Mouse (Mus musculus) cerebellum, adult 9-10 months (tissue): ENCODE results near the gene Dctn3.
A peak's percentile ranks its signal among the peaks of the same experiment; 100 is the strongest.

Experiments used
- DNase-seq: peaks from one replicate; pipeline ENCODE4 v3.0.0; 2022

Dctn3 gene

DNA sequence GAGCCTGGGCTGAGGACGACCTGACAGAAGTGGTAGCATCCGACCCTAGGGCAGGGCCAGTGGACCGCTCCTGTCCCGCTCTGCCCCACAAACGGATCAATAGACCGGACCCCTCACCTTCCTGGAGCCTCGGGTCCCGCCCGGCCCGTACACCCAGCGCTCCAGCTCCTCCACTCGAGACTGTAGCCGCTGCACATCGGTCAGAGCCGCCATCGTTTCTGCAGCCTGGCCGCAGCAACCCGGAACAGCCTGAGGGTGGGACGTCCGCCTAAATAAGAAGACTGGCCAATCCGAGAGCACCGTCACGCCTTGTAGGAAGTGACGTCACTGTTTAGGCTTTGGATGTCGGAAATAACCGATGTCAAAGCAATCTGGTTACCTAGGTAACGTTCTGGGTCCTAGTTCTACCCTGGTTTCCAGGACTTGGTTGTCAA is at the start of gene Dctn3:
Gene Dctn3 (minus strand): TSS at position 253 of the 434 bp plus-strand sequence.
- DNase-seq: peak; percentile 97

DNA sequence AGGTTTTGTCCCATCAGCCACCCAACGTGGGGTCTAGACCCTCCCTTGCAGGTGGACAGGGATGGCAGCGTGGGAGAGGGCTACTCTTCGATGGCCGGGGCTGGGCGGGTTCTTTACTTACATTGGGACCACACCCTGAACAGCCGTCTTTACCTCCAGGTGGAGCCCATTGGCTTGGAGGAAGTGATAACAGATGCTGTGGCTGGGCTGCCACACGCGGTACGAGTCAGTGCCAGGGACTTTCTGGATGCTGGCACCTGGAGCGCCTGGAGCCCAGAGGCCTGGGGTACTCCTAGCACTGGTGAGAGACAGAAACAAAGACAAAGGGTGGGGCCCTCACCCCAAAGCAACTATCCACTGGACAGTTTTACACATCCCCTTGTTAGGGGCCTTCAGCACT is 44.3 kb upstream of the Dctn3 start:
- DNase-seq: peak; percentile 28

DNA sequence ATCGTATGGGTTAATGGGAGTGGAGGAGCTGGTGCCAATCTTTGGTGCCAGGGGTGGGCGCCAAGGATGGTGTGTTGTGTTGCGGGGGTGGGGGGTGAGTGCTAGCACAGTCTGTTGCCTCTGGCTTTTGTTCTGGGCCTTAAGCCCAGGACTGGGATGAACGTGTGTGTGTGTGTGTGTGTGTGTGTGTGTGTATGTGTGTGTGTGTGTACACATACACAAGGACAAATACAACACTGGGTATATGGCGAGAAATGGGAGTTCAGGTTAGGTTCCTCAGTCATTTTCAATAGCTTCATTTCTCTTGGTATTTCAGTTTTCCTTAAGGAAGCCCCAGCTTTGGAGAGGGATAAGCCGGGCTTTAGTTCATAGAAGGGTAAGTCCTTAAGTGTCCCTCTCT is 40.2 kb upstream of the Dctn3 start:
- DNase-seq: peak; percentile 40

DNA sequence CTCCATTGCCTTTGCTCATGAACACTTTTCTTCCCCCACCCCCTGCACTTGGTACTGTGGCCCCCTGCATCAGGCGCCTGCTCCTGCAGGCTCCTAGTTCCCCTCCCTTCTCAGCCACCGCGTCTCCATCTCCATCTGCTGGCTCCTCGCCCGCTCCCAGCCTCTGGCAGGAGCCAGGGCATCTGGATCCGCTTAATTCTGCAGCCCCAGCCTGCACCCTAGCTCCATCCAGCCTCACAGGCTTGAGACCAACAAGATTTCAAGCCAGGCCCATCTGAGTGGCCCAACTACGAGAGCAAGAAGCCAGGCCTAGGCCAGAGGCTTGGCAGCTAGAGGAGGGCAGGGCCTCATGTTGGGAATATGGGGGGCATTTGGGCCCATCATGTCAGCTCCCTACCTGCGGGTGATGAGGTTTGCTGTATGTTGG is 39.7 kb upstream of the Dctn3 start:
- peak; percentile 59 for DNase-seq

DNA sequence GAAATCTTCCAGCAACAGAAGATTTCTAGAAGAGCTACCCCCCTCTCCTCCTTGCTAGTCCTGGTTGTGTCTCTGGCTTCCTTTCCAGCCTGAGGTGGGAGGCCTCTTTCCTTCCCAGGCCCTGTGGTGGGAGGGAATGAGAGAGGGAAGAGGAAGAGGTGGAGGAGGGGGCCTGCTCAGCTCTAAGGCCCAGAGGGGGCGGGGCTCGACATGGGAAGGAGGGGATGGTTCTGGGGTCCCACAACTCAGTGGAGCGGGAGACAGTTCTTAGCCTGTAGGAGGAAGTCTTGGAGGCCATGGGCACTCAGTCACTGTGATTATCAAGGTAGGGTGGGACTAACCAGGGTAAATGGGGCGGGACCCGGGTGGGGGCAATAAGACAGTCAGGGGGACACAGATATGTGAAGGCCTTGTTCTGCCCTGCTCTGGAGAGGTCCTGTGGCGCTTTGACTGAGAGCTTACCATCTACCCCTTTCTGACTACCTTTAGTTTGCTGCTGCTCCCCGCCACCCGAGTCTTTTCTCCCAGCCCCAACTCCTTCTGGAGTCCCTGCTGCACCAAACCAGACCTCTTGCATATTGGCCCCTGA is 39.2 kb upstream of the Dctn3 start:
- no peak for DNase-seq

DNA sequence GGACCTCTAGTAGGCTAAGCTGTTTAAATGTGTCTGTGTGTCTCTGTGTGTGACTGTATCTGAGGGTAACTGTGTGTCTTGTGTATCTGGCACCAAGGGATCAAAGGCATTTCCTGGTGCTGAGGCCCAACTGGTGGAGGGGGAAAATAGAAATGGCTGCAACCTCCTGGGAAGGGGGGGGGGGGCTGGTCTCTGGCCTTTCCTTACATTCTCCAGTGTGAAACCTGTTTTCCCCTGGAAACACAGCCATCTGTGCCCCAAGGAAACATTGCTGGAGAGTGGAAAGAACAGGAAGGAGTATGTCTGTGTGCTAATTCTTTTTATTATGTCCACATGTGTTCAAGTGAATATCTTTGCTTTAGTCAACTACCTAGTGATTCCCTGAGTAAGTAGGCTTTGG is 38.7 kb upstream of the Dctn3 start:
- peak; percentile 44 for DNase-seq

DNA sequence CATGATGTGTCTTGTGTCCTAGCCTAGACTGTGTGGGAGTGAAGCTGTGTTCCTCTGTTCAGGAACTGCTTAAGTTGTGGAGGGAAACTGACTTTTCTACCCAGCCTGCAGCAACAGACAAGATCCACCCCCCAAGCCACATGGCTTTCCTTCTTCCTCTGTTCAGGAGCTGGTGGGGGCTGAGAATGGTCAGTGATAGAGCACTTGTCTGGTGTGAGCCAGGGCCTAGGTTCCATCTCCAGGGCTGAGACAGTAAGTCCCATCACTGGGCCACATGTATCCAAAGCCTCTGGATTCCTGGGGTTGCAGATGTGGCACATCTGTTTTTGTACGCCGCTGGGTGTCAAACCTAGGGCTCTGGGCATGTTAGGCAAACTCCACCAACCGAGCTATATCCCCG is 37.9 kb upstream of the Dctn3 start:
- DNase-seq: no peak

DNA sequence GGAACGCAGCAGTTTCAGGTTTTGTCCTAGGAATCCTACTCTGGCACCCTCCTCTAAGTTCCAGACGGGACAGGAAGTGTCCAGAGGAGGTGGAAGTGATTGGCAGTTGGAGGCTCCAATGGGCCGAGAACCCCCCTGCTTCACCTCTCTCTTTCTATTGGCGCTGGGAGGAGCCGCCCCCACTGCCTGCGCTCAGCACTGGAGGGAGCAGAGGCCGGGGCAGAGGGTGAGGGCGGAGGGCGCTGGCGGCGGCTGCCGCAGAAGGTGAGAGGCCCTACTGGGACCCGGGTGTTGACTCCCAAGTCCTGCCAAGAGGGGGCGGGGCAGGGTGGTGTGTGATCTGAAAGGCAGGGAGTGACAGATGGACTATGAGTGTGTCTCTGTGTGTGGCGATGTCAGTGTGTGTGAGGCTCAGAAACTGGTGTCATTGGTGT is 37.3 kb upstream of the Dctn3 start:
- DNase-seq: peak; percentile 93

DNA sequence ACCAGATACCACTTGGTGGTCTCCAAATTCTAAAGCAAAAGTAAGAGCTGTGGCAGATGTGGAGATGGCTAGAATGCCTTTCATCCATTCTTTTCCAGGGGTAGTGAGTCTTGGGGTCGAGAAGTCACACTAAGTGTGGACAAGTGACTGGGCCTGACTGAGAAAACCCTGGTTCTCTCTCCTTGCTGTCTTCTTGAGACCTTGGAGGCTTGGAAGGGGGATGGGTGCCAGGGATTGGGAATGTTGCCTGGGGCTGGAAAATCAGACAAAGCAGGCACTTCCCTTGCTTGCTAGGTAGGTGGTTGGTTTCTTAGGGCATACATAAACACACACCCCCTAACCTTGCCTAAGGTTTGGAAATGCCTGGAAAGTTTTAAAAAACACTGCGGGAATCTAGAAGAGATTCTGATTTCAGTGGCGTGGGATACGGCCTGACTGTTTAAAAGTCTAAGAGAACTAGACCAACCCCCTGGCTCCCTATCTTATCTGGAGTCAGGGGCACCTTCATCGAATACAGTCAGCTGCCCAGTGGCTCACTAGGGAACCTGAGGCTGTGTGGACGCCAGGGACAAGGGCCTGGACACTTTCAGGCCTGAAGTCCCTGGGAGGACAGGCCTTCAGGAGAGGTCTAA is 36.8 kb upstream of the Dctn3 start:
- DNase-seq: no peak

DNA sequence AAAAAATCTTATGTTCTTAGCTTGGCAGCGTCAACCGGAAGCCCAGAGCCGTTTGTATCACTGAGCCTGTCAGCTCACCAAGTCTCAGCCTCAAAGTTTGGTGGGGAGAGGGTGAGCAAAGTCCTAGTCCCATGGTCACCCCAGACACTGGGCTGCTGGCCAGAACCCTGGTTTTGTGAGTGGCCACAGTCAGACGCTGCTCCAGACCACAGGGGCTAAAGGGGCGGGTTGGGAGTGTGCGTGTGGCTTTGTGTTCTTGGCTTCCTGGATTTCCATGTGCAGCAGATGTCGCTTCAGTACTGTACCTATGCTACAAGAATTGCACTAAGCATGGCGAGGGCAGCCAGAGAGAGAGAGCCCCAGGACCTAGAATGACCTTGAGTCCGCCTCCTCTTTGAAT is 36.2 kb upstream of the Dctn3 start:
- DNase-seq: peak; percentile 51

DNA sequence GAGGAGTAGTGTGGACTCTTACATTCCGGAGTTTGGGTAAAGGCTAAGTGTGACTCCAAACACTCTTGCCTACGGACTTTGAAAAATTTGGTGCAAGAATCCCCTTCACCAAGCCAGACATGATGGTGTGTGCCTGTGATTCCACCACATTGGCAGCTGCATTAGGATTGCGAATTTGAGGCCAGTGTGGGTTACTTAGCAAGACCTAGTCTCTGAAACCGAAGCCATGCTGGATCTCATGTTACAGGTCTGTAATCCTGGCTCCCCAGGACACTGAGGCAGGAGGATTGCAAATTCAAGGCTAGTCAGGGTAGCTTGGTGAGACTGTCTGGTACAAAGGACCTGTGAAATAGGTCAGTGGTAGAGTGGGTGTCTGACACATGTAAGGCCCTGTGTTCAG is 35.7 kb upstream of the Dctn3 start:
- DNase-seq: peak; percentile 37

DNA sequence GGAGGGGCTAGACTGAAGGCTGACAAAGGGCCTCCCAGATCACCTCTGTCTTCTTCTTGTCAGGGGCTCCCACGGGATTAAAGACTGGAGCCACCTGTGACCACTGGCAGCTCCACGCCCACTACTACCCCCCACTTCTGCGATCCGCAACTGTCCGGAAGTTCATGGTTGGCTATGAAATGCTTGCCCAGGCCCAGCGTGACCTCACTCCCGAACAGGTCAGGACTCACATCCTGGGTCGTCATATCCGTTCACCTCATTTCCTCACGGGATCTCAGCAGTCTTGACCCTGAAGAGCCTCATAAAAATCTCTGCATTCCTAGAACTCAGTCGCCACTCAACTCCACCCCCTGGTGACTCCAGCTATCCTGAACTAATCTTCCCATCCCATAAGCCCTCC is 35.1 kb upstream of the Dctn3 start:
- DNase-seq: peak; percentile 52

DNA sequence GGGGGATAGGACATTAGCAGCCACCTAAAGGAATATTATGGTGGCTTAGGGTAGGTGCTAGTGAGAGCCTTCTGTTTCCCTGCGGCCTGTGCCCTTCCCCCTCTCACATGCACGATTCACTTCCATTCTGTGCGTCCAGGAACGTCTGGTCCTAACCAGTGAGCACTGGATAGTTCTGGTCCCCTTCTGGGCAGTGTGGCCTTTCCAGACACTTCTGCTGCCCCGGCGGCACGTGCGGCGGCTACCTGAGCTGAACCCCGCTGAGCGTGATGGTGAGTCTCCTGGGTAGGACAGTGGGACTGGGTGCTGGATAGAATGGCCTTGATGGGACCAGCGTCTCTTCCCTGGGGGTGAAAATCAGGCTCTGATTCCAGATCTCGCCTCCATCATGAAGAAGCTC is 34.4 kb upstream of the Dctn3 start:
- DNase-seq: peak; percentile 52

DNA sequence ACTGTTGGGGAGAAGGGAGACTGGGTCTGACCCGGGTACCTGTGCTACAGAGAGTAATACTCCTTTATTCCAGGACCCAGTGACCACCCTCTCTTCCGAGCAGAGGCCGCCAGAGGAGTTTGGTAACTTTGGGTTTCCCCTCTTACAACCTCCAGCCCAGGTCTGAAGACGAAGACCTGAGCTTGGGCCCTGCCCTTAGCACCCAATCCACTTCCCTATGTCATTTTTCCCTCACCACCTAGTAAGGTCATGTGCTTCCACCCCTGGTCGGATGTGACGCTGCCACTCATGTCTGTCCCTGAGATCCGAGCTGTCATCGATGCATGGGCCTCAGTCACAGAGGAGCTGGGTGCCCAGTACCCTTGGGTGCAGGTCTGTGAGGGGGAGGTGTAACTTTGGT is 33.5 kb upstream of the Dctn3 start:
- peak; percentile 58 for DNase-seq

DNA sequence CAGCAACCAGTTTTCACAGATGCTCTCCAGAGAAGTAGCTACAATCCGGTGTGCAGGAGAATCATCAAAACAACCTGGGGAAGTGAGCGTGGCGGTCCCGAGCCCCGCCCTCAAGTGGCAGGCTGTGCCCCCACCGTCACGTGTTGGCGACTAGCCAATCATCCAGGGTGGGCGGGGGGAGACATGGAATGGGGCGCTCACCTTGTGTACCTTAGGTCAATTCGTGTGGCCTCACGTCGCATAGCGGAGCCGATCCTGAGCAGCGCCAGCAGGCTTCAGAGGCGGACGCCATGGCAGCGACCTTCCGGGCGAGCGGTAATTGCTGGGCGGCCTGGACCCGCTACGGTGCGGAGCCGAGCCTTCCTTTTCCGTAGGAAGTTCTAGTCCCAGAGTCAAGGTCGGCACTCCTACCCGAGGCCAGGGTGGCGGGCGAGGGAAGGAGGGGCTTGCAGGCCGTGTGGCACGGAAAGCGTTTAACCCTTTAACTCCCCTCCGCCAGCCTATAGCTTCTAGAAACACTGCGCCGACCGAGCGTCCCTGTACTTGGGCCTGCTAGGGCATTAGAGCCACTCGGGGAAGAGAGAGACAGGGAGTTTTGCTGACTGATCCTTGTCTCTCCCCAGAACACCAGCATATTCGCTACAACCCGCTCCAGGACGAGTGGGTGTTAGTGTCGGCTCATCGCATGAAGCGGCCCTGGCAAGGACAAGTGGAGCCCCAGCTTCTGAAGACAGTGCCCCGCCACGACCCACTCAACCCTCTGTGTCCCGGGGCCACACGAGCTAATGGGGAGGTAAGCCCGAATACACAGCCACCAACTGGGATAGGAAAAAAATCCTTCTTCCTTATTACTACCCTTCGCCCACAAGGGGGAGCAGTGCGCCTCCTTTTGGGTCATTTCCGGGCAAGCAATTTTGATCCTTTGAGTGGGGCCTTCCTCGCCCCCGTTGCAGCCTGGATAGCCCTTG is 32.7 kb upstream of the Dctn3 start, which contains the start of gene Sigmar1:
Gene Sigmar1 (minus strand): TSS at position 820 of the 968 bp plus-strand sequence.
- DNase-seq: peak; percentile 91

DNA sequence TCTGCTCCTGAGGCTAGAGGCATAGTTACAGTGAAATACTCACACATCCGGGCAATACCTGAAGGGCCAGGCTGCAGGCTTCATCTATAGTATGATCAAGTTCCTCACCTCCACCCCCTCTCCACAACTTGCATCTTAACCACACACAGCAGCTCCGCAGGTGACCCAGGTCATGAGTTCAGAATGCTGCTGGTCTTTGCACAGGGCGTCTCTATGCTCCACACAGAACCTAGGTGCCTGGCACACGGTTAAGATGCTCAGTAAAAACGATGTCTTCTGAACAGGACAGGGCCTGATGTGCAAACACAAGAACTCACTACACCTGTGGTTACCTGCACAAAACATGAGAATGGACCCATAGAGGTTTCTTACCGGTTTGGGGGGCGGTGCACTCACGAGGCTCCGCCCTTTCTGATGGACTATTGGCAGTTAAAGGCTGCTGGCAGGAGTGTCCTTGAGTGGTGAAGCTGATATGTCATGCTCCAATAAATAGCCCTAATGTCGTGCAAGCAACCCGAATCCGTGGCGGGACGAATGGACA is 31.9 kb upstream of the Dctn3 start, which contains the start of gene Galt:
Gene Galt (plus strand): TSS at position 432 of the 541 bp plus-strand sequence.
- peak; percentile 92 for DNase-seq

DNA sequence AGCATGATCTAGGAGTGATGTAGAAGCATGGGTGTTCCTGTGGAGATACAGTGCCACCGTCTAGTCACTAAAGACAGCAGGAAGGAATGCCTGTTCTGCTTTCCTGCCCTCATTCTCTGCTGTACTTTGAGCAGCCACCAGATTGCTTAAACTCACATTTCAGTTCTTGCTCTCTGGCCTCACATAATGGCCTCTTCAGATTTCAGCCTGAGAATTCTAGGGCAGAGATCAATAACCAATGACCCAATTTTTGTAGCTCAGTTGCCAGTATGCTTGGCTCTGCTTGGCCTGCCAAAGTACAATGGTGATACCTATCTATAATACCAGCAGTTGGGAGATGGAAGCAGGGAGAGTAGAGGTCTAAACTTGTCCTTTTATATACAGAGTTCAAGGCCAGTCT is 22.1 kb upstream of the Dctn3 start:
- no peak for DNase-seq

DNA sequence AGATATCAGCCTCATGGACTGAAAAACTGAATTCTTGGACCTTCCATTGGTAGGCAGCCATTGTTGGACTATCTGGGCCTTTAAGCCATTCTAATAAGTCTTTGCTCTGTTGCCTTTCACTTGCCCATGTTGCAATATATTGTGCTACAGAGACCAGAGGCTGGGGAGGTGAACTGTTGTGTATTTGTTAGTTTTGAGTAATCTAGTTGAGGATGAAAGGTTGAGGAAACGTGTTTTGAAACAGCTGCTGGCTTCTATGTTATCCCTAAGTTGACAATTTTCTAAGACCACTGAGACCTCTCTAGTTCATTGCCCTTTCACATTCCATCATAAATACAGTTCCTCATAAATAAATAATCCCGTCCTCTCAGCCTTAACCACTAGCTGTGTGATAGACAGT is 21.2 kb upstream of the Dctn3 start:
- no peak for DNase-seq

DNA sequence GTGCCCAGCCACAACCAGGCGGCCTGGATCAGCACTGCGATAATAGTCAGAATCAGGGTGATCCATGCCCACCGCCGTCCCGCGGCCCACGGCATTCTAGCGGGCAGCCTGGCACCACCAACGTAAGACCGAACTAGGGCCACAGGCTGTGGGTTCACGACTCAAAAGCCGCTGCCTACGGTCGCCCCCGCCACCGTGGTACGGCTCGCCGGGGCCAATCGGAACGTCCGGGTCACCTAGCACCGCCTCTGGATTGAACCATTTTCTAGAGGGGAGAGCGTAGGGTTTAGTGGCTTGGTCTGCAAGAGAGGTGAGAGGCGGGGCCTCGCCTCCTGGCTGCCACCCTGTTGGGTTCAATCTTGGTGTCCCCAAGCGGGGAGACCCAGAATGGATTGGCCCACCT is 18.2 kb upstream of the Dctn3 start:
- peak; percentile 98 for DNase-seq

DNA sequence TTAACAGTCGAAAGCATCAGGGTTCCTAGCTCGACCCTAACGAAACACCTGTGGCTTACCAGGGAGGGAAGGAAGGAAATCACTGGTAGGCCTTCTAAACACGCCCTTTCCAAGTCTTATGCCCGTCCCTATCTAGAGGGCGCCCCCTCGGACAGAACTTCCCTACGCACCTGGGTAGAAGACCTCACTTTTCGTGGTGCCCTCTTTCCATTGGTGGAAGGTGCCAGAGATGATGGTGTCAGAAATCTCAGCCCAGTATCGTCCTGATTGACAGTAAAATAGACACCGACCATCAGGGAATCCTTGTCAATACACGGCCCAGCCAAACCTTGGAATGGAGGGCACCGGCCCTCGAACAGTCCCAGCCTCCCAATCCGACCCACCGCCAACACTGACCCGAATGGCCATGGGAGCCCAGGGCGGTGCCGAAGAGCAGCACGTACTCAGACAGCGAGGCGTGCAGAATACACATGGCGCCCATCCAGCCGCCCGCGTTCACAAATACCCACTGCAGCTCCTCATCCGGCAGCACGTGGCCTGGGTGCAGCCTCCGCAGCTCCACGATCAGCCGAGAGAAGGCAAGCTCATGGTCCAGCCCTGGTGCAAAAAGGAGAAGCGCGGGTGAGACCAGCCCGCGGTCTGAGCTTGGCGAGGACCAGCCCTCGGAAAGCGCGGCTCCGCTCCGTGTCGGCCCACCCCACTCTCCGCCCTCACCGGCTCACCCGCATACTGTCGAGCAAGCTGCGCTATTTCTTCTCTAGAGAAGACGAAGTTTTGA is 17.6 kb upstream of the Dctn3 start:
- DNase-seq: peak; percentile 71

DNA sequence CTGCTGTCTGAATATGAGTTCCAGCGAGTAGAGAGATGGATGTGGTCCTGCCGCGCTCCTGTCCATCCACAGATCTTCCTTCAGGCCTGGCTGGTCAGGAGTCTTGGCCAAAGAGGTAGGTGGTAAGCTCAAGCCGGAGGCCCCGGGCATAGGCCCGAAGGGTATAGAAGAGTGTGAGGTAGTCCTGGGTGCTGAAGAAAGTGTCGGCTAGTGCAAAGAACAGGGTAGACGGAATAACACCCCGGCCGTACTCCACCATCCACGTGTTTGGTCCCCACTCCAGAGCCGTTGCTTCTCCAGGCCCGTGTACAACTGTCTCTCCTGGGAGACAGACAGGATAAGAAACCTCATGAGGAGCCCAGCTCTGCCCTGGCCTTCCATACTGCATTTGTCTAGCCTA is 16.3 kb upstream of the Dctn3 start:
- no peak for DNase-seq

DNA sequence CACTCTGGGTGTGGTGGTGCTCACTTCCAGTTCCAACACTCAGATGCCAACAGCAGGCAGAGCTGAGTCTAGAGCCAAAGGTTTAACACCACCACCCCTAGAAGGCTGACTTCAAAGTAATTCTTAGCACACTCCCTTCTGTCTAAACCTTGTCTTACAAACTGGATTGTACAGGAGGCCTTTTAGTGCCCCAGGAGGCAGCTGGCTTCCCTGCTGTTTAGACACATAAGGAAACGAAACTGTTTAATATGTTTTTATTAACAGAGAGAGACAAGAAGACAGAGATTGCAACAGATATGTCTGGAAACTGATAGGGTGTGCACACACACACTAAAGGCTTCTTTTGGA is 15.3 kb upstream of the Dctn3 start:
- DNase-seq: no peak
